Mouse (Mus musculus) heart, postnatal 10 days (tissue): Measurements from ENCODE around the gene Fetub. TPM values are rescaled to one million over a fixed set of nuclear protein-coding genes. Genes with fewer than 3 reads are reported as not detected.

Experiments
- DNase-seq, 2 experiments: peaks; one replicate each; pipeline ENCODE4 v3.0.0; 2021
- intact Hi-C: fragments of 180-260 bp; cut with DNase I; formaldehyde crosslinking; loops from one replicate; pipeline ENCODE4 v1.15.1; 2025
- total RNA-seq, 2 experiments: library from RNA; stranded (reverse); gene quantifications; 2 replicates each; pipeline ENCODE4 v1.2.3; 2021

Fetub gene
- total RNA-seq, 2 experiments from 2014 or later: not detected

DNA sequence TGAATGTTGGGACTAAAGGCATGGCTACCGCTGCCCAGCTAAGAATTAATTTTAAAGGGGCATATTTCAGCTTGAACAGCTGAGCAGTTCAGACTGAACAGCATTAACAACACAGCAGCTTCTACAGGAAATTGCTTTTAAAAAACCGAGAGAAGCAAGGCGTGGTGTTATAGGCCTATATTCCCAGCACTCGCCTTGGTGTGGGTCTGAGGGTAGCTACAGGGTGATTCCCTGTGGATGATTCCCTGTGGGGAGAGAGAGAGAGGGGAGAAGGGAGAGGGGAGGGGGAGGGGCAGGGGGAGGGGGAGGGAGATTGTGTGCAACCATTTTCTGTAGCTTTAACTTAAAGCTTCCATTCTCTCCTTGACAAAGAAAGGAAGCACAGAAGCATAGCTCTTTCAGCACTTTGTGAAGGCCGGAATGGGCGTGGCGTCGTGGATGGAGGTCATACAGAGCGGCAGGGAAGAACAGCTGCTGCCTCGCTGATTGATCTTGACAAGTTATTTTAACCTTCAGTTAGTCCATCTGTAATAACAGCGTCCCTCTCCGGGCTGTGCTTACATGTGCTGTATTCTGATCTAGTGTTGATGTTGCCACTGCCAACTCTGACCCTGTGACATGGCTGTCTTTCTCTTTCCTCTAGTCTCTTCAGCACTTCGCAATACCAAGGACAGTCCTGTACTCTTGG, 37.4 kb downstream of the Fetub start:
- DNase-seq: no peak
- intact Hi-C loops: no loop called here

- no peak for DNase-seq
- intact Hi-C loops: no loop called here
These were observed 37.9 kb downstream of the Fetub start for GRCm38 (mm10) chr16:22956085-22956439.

GRCm38 (mm10) chr16:22961073-22961472, 42.9 kb downstream of the Fetub start:
- no peak for DNase-seq
- intact Hi-C loops: no loop called here

GRCm38 (mm10) chr16:22962256-22962655, 44.1 kb downstream of the Fetub start:
- no peak for DNase-seq
- intact Hi-C loops: no loop called here

DNA sequence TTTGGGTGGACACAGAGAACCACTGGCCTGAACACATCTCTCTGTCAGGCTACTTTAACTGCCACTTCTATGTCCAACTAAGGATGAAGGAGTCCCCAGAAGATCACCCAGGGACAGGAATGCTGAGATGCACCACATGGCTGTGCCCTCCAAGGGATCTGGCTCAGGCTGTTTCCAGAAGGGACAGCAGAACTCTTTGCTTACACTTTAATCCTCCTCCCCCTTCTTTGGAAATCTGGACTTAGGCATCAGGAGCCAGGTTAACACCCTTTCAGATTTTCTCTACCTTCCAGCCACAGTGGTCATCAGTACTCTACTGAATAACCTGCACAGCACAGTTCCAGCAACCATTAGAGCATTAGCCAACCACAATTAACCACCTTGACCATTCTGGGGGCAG, 45.2 kb downstream of the Fetub start:
- intact Hi-C loops: no loop called here
- no peak for DNase-seq

DNA sequence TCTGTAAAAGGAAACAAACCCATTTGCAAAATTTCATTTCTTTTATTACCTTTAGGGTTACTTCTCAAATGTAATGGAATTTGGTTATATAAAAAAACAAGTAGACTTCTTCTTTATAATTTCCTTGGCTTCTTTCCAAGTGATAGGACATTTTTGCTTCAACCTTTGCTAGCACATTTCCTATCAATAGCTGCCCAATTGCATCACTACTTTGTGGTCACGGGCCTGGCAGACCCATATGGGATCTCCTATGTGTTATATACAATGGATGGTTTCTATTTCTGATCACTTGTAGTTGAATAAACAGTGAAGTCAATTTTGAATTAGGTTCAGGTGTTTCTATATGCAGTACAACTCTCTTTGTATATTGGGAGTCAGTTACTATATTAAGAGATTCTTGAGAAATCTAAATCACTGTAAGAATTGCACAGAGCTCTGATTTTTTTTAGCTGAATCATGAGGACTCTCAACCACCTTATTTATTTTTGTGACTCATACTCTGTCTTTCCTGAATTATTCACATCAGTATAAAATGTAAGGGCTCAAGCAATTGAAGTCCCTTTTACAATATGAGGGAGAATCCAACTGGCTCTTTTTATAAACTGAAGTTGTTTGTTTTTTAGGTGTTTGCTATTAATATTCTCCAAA, 49.4 kb downstream of the Fetub start:
- intact Hi-C loops: no loop called here

More for the DNA sequence above, 49.4 kb downstream of the Fetub start:
- no peak for DNase-seq

Other genes starting within 250 kb of the Fetub start
- not detected for gene Crygs, start 106.8 kb upstream of the Fetub start, total RNA-seq
- gene Tbccd1, start 60.7 kb upstream of the Fetub start, total RNA-seq: 10 to 100 TPM in 1 of 2 experiments, 1 to 10 TPM in 1; 9.1 to 10.9 TPM
- gene Dnajb11, start 60.5 kb upstream of the Fetub start, total RNA-seq: 10 to 100 TPM; 59.6 to 65.5 TPM
- 1 to 10 TPM; 6.5 to 9.3 TPM for gene Ahsg, start 27.1 kb upstream of the Fetub start, total RNA-seq
- not detected for gene Hrg, start 32.7 kb downstream of the Fetub start, total RNA-seq
- gene Kng2, start 111.1 kb downstream of the Fetub start, total RNA-seq: under 1 TPM; 0.22 to 0.48 TPM
- gene Kng1, start 139.5 kb downstream of the Fetub start, total RNA-seq: not detected
- 100 to 1,000 TPM; 228 to 269 TPM for gene Eif4a2, start 189.1 kb downstream of the Fetub start, total RNA-seq
- gene Rfc4, start 209.4 kb downstream of the Fetub start, total RNA-seq: 10 to 100 TPM; 14.5 to 15.8 TPM
- 10 to 100 TPM; 12.9 to 37.4 TPM for gene Adipoq, start 228.2 kb downstream of the Fetub start, total RNA-seq